Mouse (Mus musculus): ENCODE measurements around the gene Bbs9.

DNA sequence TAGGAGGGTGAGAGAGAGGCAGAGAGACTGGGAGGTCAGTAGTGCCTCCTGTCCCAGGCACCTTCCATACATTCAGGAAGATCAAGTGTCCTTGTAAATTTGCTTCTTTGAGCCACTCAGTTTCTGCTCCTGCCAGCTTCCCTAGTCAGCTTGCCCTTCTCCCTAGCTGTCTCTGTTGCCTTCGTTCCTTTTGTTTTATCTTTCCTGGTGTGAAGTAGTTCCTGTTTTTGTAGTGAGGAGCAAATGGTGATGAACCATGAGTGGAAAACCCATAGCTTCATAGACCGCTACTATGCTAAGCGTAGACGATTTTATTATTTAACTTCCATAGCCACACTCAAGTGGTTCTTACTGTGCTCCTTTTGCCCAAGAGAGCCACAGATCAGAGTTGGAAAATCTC is 242.1 kb downstream of the Bbs9 start:
- no peak for TF ChIP-seq CTCF (IDR thresholded peaks at IDR 0.05)
- TF ChIP-seq EP300 (IDR thresholded peaks at IDR 0.05) = no peak
